Mouse (Mus musculus): ENCODE measurements around the gene Krt78. TPM values are rescaled to one million over a fixed set of nuclear protein-coding genes. Genes with fewer than 3 reads are reported as not detected.
A peak's percentile ranks its signal among the peaks of the same experiment; 100 is the strongest.
"Not testable (repeated sequence)": the region's sequence is repeated elsewhere in the genome, so short reads cannot be mapped to it uniquely, and the experiment has no call there.

Gene Krt78
- polyA plus RNA-seq (2014; fragmentation: Nextera tagmentation; extraction: Ambion mirVana), result 0.25 and 1.7 TPM in 2 replicates

DNA sequence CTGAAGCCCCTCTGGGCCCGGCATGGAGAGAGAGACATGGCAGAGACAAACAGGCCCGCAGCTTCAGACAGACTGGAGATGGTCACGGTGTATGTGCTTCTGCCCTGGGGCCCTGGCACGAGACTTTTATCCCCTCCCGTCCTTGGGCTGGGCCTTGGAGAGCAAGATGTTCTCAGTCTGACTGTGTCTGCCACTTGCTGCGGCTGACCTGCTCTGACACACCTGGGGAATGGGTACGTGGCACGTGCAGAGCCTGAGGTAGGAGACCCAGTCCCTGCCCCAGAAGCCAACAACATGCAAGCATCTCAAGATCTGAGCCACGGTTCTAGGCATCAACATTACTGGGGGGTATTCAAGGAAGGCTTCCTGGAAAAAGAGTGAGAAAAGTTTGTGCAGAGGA, at the start of gene Krt78:
TSS of gene Krt78 (minus strand) at position 101 of the 400 bp plus-strand sequence.
- Histone ChIP-seq H3K36me3 (ENCODE audit: control insufficient read depth, insufficient read depth, low read length) (no peaks in the 10 kb centered on the region), H3K27me3 (replicated peaks; ENCODE audit: control insufficient read depth, insufficient read depth, low read length) (no peaks in the 10 kb centered on the region), H3K4me2 (ENCODE audit: low read depth, low read length) (no peak within 1 kb of the TSS), H3K4me3 (ENCODE audit: low read depth, low read length) (no peak within 1 kb of the TSS), H3K9me3 (ENCODE audit: control insufficient read depth, low read length) (no peaks in the 10 kb centered on the region), H3K9ac (ENCODE audit: low read depth, low read length) (no peak within 1 kb of the TSS), H3K4me1 (ENCODE audit: control insufficient read depth, insufficient read depth, low read length) (no peaks in the 10 kb centered on the region), H3K27ac (replicated peaks; ENCODE audit: low read depth, low read length) (no peak within 1 kb of the TSS)
- DNase-seq (ENCODE audit: low spot score) (no peak), ATAC-seq (ENCODE audit: low read depth) (no peak)
- 73% methylated on average over 8 of the region's 9 CpGs for WGBS

DNA sequence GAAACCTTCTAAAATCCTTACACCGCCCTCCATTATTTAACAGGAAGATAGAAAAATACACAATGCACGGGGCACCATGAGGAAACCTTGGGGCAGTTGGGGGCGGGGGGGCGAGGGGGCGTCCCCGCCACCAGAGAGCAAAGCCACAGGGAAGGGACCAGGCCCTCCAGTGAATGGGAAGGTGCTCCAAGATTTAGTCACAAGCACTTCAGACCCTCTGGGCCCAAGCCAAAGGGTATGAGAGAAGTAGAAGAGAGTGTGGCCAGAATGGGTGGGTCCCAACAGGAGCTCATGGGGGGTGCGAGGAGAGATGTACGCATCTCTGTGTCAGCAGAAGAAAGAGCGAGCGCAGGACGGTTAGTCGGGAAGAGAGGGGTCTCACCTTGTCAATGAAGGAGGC, 49.4 kb upstream of the Krt78 start:
- Histone ChIP-seq H3K27ac (replicated peaks; ENCODE audit: low read depth, low read length) (no peak overlapping the region), H3K4me3 (ENCODE audit: low read depth, low read length) (peak overlapping the region; percentile 39), H3K9ac (ENCODE audit: low read depth, low read length) (peak overlapping the region; percentile 58), H3K4me1 (ENCODE audit: control insufficient read depth, insufficient read depth, low read length) (peaks cover 29% of the 10 kb centered on the region), H3K27me3 (replicated peaks; ENCODE audit: control insufficient read depth, insufficient read depth, low read length) (peaks cover 46% of the 10 kb centered on the region), H3K9me3 (ENCODE audit: control insufficient read depth, low read length) (no peaks in the 10 kb centered on the region), H3K4me2 (ENCODE audit: low read depth, low read length) (peak overlapping the region; percentile 55), H3K36me3 (ENCODE audit: control insufficient read depth, insufficient read depth, low read length) (no peaks in the 10 kb centered on the region)
- no peak for ATAC-seq (ENCODE audit: low read depth)
- no peak for DNase-seq (ENCODE audit: low spot score)
- WGBS, result 27% methylated on average over 12 of the region's 12 CpGs

DNA sequence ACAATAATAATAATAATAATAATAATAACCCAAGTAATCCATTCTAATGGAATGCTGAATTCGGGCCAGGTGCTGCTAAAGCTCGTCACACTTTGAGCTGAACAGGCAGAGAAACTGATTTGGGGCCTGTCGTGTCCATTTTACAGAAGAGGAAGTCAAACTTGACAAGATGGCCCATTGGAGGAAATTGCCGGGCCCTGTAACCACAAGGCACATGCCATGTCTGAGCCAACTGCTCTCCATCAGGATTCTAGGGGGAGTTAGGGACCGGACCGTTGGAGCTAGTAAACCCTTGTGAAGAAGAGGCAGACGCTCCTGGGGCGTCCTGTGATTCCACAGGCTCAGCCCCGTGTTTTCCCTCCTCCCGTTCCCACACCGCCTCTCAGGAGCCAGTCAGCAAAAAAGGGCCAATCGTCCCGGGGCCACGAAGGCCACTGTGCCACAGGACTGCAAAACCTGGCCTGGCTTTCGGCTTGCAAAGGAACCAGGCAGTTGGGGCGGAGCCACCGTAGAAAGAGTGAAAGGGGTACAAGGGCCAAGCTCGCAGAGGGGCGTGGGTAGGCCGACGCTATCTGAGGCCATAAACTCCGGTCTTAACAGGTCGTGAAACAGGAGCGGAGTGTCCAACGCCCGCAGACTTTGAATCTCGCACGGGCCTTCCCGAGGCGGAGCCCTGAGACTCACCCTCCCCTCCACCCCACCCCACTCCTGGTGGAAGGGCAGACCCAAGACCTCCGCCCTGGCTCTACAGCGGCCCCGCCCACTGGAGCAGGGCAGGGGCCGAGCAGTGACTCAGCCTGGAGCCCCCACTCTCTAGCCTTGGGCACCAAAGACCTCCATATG, 48.8 kb upstream of the Krt78 start:
- Histone ChIP-seq H3K36me3 (ENCODE audit: control insufficient read depth, insufficient read depth, low read length) (no peaks in the 10 kb centered on the region), H3K4me3 (ENCODE audit: low read depth, low read length) (peak overlapping the region; percentile 39), H3K27ac (replicated peaks; ENCODE audit: low read depth, low read length) (no peak overlapping the region; the same call in 1 of the 2 replicates), H3K4me1 (ENCODE audit: control insufficient read depth, insufficient read depth, low read length) (peaks cover 23% of the 10 kb centered on the region; the same call in 1 of the 2 replicates), H3K9me3 (ENCODE audit: control insufficient read depth, low read length) (no peaks in the 10 kb centered on the region), H3K4me2 (ENCODE audit: low read depth, low read length) (peak overlapping the region; percentile 55), H3K9ac (ENCODE audit: low read depth, low read length) (peak overlapping the region; percentile 58), H3K27me3 (replicated peaks; ENCODE audit: control insufficient read depth, insufficient read depth, low read length) (peaks cover 43% of the 10 kb centered on the region)
- ATAC-seq (ENCODE audit: low read depth) (peak; percentile 47), DNase-seq (ENCODE audit: low spot score) (peak; percentile 66)
- 7% methylated on average over 24 of the region's 34 CpGs for WGBS

- H3K27ac ChIP-seq (replicated peaks; ENCODE audit: low read depth, low read length), result no peak overlapping the region
- H3K4me2 ChIP-seq (ENCODE audit: low read depth, low read length), result no peak overlapping the region
- 84% methylated on average over 11 of the region's 11 CpGs for WGBS
- peaks cover 30% of the 10 kb centered on the region for H3K27me3 ChIP-seq (replicated peaks; ENCODE audit: control insufficient read depth, insufficient read depth, low read length)
- 0 out of 2 replicates have a peak, but pooled peaks cover 10% of the 10 kb centered on the region for H3K4me1 ChIP-seq (ENCODE audit: control insufficient read depth, insufficient read depth, low read length)
- H3K36me3 ChIP-seq (ENCODE audit: control insufficient read depth, insufficient read depth, low read length), result no peaks in the 10 kb centered on the region
- no peak overlapping the region for H3K4me3 ChIP-seq (ENCODE audit: low read depth, low read length)
- no peak overlapping the region for H3K9ac ChIP-seq (ENCODE audit: low read depth, low read length)
- DNase-seq (ENCODE audit: low spot score) (no peak), ATAC-seq (ENCODE audit: low read depth) (no peak)
- H3K9me3 ChIP-seq (ENCODE audit: control insufficient read depth, low read length), result no peaks in the 10 kb centered on the region
Measured at GRCm38 (mm10) chr15:101999676-102000335, 45.7 kb upstream of the Krt78 start.

- 0 out of 2 replicates have a peak, but pooled peaks cover 10% of the 10 kb centered on the region for H3K4me1 ChIP-seq (ENCODE audit: control insufficient read depth, insufficient read depth, low read length)
- H3K4me3 ChIP-seq (ENCODE audit: low read depth, low read length), result no peak overlapping the region
- no peak overlapping the region for H3K27ac ChIP-seq (replicated peaks; ENCODE audit: low read depth, low read length)
- WGBS, result 79% methylated on average over 11 of the region's 11 CpGs
- no peaks in the 10 kb centered on the region for H3K9me3 ChIP-seq (ENCODE audit: control insufficient read depth, low read length)
- DNase-seq (ENCODE audit: low spot score), result no peak
- peaks cover 23% of the 10 kb centered on the region for H3K27me3 ChIP-seq (replicated peaks; ENCODE audit: control insufficient read depth, insufficient read depth, low read length)
- H3K9ac ChIP-seq (ENCODE audit: low read depth, low read length), result no peak overlapping the region
- H3K36me3 ChIP-seq (ENCODE audit: control insufficient read depth, insufficient read depth, low read length), result no peaks in the 10 kb centered on the region
- ATAC-seq (ENCODE audit: low read depth), result no peak
- H3K4me2 ChIP-seq (ENCODE audit: low read depth, low read length), result no peak overlapping the region
Measured at GRCm38 (mm10) chr15:101999156-101999555, 45.1 kb upstream of the Krt78 start.

DNA sequence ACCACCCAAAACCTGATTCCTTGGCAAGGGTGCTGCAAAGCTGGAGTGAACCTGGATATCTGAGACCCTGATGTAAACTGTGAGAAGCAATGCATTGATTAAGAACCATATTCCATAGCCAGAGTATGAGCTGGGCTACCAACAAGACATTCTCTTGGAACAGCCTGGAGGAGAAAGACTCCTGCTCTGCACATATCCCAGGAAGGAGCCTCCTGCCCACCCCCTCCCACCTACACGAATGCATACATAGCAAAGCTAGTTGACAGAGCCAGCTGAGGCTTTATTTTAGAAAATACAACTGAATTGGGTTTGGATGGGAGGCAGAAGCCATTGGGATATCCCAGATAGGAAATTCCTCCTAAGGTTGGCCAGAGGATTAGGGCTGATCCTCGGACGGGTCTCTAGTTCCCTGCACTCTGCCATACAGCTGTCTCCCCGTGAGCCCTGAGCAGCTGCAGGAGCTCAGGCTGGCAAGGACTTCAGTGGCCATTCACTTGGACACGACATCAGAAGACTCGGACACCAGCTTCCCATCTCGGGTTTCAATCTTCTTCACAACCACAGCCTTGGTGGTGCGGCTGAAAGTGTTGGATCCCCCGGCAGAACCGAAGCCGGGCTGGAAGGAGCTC, 42.5 kb upstream of the Krt78 start:
- H3K4me1 ChIP-seq (ENCODE audit: control insufficient read depth, insufficient read depth, low read length); H3K27ac ChIP-seq (replicated peaks; ENCODE audit: low read depth, low read length); H3K4me3 ChIP-seq (ENCODE audit: low read depth, low read length); DNase-seq (ENCODE audit: low spot score); H3K9me3 ChIP-seq (ENCODE audit: control insufficient read depth, low read length); H3K9ac ChIP-seq (ENCODE audit: low read depth, low read length); H3K36me3 ChIP-seq (ENCODE audit: control insufficient read depth, insufficient read depth, low read length); H3K27me3 ChIP-seq (replicated peaks; ENCODE audit: control insufficient read depth, insufficient read depth, low read length); H3K4me2 ChIP-seq (ENCODE audit: low read depth, low read length): not testable (repeated sequence)
- ATAC-seq (ENCODE audit: low read depth), result peak; percentile 67; the same call in 1 of the 2 replicates
- WGBS, result 80% methylated on average over 9 of the region's 11 CpGs

DNA sequence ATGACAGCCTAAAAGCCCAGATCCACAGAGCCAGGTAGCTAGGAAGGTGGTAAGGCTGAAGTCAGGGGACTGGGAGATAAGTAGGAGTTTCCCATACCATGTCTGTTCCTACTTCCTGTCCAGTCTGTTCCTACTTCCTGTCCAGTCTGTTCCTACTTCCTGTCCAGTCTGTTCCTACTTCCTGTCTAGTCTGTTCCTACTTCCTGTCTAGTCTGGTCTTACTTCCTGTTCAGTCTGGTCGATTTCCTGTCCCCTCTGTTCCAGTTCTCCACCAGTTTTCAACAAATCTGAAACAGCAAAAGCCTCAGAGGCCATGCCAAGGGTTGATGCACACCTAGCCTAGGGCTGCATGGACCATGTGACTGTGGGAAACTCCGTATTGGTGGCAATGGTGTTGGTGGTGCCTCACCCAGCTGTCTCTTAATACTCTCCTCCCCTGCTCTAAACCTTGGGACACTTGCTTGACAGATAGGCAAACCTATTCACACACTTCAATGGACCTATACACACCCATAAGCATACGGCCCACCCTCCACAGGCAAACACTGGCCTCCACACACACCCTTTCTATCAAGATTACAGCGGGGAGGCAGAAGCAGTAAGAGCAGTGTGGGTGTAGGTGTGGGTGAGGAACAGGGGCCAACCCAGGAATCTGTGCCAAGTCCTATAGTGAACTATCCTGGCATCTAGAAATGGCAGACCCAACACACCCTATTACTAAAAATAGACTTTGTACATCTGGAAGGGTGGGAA, 41.6 kb upstream of the Krt78 start:
- Histone ChIP-seq H3K9ac (ENCODE audit: low read depth, low read length) (no peak overlapping the region), H3K36me3 (ENCODE audit: control insufficient read depth, insufficient read depth, low read length) (no peaks in the 10 kb centered on the region), H3K27ac (replicated peaks; ENCODE audit: low read depth, low read length) (no peak overlapping the region), H3K4me1 (ENCODE audit: control insufficient read depth, insufficient read depth, low read length) (no peaks in the 10 kb centered on the region), H3K27me3 (replicated peaks; ENCODE audit: control insufficient read depth, insufficient read depth, low read length) (no peaks in the 10 kb centered on the region), H3K9me3 (ENCODE audit: control insufficient read depth, low read length) (no peaks in the 10 kb centered on the region), H3K4me2 (ENCODE audit: low read depth, low read length) (no peak overlapping the region), H3K4me3 (ENCODE audit: low read depth, low read length) (no peak overlapping the region)
- DNase-seq (ENCODE audit: low spot score) (no peak), ATAC-seq (ENCODE audit: low read depth) (no peak)
- 85% methylated on average over 4 of the region's 4 CpGs for WGBS

DNA sequence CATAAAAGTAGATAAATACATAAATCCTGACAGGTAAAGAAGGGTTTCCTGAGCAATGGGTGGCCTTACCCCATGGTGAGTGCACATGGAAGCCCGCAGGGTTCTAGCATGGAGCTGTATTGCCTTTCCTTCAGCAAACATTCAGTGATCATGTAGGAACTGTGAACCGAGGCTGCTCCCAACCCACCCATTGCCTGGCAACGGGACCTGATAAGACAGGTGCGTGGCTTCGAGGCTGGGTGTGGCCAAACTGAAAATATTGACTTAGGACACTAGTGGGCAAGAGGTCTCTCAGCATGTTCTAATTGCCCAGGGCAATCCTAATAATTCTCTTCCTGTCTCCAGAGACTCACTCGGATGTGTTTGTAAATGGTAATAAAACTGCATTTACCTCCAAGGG, 40.3 kb upstream of the Krt78 start:
- H3K27me3 ChIP-seq (replicated peaks; ENCODE audit: control insufficient read depth, insufficient read depth, low read length), result no peaks in the 10 kb centered on the region
- no peak for ATAC-seq (ENCODE audit: low read depth)
- H3K4me2 ChIP-seq (ENCODE audit: low read depth, low read length), result no peak overlapping the region
- no peaks in the 10 kb centered on the region for H3K36me3 ChIP-seq (ENCODE audit: control insufficient read depth, insufficient read depth, low read length)
- 92% methylated on average over 6 of the region's 6 CpGs for WGBS
- H3K4me1 ChIP-seq (ENCODE audit: control insufficient read depth, insufficient read depth, low read length), result no peaks in the 10 kb centered on the region
- no peak for DNase-seq (ENCODE audit: low spot score)
- no peak overlapping the region for H3K9ac ChIP-seq (ENCODE audit: low read depth, low read length)
- no peak overlapping the region for H3K4me3 ChIP-seq (ENCODE audit: low read depth, low read length)
- H3K9me3 ChIP-seq (ENCODE audit: control insufficient read depth, low read length), result no peaks in the 10 kb centered on the region
- H3K27ac ChIP-seq (replicated peaks; ENCODE audit: low read depth, low read length), result no peak overlapping the region

Data from embryonic facial prominence, embryonic 14.5 days (tissue).